Mouse (Mus musculus): ENCODE results near the gene Znrf3. TPM values are rescaled to one million over a fixed set of nuclear protein-coding genes. Genes with fewer than 3 reads are reported as not detected.

Gene Znrf3
- total RNA-seq, 2 experiments from 2014 or later: 8.7 to 9.1 TPM

- intact Hi-C loops (cut with DNase I): no loop called here
- DNase-seq: no peak
These were observed 196.4 kb downstream of the Znrf3 start for GRCm38 (mm10) chr11:5248200-5248599.

GRCm38 (mm10) chr11:5245431-5245830, 199.2 kb downstream of the Znrf3 start:
- no peak for DNase-seq
- intact Hi-C loops (cut with DNase I): no loop called here

GRCm38 (mm10) chr11:5244749-5245130, 199.9 kb downstream of the Znrf3 start:
- intact Hi-C loops (cut with DNase I): loop anchor here (1.0 kb wide), 1 partner anchor 15 kb away; no protein-coding TSS in a partner anchor
- DNase-seq: peak in 1 of 2 experiments; percentile 27

GRCm38 (mm10) chr11:5243812-5244748, 200.6 kb downstream of the Znrf3 start:
- intact Hi-C loops (cut with DNase I): loop anchor here (1.0 kb wide), 1 partner anchor 15 kb away; no protein-coding TSS in a partner anchor
- DNase-seq: peak; percentile 53 to 62

- DNase-seq: no peak
- intact Hi-C loops (cut with DNase I): no loop called here
These were observed 201.4 kb downstream of the Znrf3 start for GRCm38 (mm10) chr11:5243208-5243607.

- intact Hi-C loops (cut with DNase I): no loop called here
- no peak for DNase-seq
These were observed 202.5 kb downstream of the Znrf3 start for GRCm38 (mm10) chr11:5242158-5242557.

- intact Hi-C loops (cut with DNase I): no loop called here
- DNase-seq: no peak
These were observed 204.6 kb downstream of the Znrf3 start for GRCm38 (mm10) chr11:5239706-5240690.

Other genes with a start within 250 kb of the Znrf3 start
- gene Kremen1, start 183.3 kb downstream of the Znrf3 start, total RNA-seq (2021): 10 to 100 TPM; 80.7 to 81.9 TPM
- gene Xbp1, start 75.8 kb upstream of the Znrf3 start, total RNA-seq (2021): 10 to 100 TPM; 59.2 to 65.2 TPM
- gene Ccdc117, start 97.3 kb upstream of the Znrf3 start, total RNA-seq (2021): 10 to 100 TPM; 19.5 to 23.2 TPM
- not detected for gene Ankrd36, start 124.8 kb upstream of the Znrf3 start, total RNA-seq (2021)